Mouse (Mus musculus) gastrocnemius, adult 8-10 months (tissue): ENCODE measurements at regions not wholly inside any gene's neighbourhood (a gene's known extent, or its start where the extent isn't known, plus 50 kb on each side); places are given as distances from the start of the nearest gene placed in this dataset.

Source experiments
- DNase-seq, 2 experiments: peaks; one replicate each; pipeline ENCODE4 v3.0.0; 2022; ENCODE audit warnings: low spot score in 2 of 2

- DNase-seq = no peak
Observed at GRCm38 (mm10) chr7:111420698-111421097, 337.9 kb upstream of the Eif4g2 start.

- no peak for DNase-seq
Observed at GRCm38 (mm10) chr7:111417735-111418134, 334.9 kb upstream of the Eif4g2 start.

GRCm38 (mm10) chr7:111416061-111416460, 333.2 kb upstream of the Eif4g2 start:
- DNase-seq = no peak

- no peak for DNase-seq
Observed at GRCm38 (mm10) chr7:111413745-111414144, 330.9 kb upstream of the Eif4g2 start.

GRCm38 (mm10) chr7:111412957-111413356, 330.1 kb upstream of the Eif4g2 start:
- DNase-seq = no peak

GRCm38 (mm10) chr7:111411386-111411960, 328.6 kb upstream of the Eif4g2 start:
- no peak for DNase-seq

GRCm38 (mm10) chr7:111395972-111396371, 313.1 kb upstream of the Eif4g2 start:
- no peak for DNase-seq

- DNase-seq = no peak
Observed at GRCm38 (mm10) chr7:111395111-111395510, 312.3 kb upstream of the Eif4g2 start.

- DNase-seq = no peak
Observed at GRCm38 (mm10) chr7:111393846-111394245, 311.0 kb upstream of the Eif4g2 start.

- DNase-seq = no peak
Observed at GRCm38 (mm10) chr7:111389690-111390089, 306.9 kb upstream of the Eif4g2 start.

- DNase-seq = no peak
Observed at GRCm38 (mm10) chr7:111374534-111374933, 291.7 kb upstream of the Eif4g2 start.

GRCm38 (mm10) chr7:111373380-111374173, 290.7 kb upstream of the Eif4g2 start:
- no peak for DNase-seq

- peak in 1 of 2 experiments; percentile 15 for DNase-seq
Observed at GRCm38 (mm10) chr7:111370421-111370887, 287.6 kb upstream of the Eif4g2 start.

GRCm38 (mm10) chr7:111368296-111369004, 285.6 kb upstream of the Eif4g2 start:
- no peak for DNase-seq

- DNase-seq = no peak
Observed at GRCm38 (mm10) chr7:111366951-111367653, 284.3 kb upstream of the Eif4g2 start.

- DNase-seq = peak in 1 of 2 experiments; percentile 22
Observed at GRCm38 (mm10) chr7:111365384-111365783, 282.6 kb upstream of the Eif4g2 start.

- no peak for DNase-seq
Observed at GRCm38 (mm10) chr7:111363206-111363605, 280.4 kb upstream of the Eif4g2 start.

GRCm38 (mm10) chr7:111362646-111363045, 279.8 kb upstream of the Eif4g2 start:
- no peak for DNase-seq

- DNase-seq = no peak
Observed at GRCm38 (mm10) chr7:111355088-111355656, 272.3 kb upstream of the Eif4g2 start.

GRCm38 (mm10) chr7:111354066-111354465, 271.2 kb upstream of the Eif4g2 start:
- no peak for DNase-seq

GRCm38 (mm10) chr7:111352176-111352575, 269.3 kb upstream of the Eif4g2 start:
- no peak for DNase-seq
